Mouse (Mus musculus) forelimb bud, embryonic 11.5 days (tissue): ENCODE data around the gene S100a2.

Experiments
- DNase-seq: peaks from one replicate; pipeline ENCODE4 v3.0.0-alpha.2; 2012; ENCODE audit warnings: low read depth, low spot score

The S100a2 gene

DNA sequence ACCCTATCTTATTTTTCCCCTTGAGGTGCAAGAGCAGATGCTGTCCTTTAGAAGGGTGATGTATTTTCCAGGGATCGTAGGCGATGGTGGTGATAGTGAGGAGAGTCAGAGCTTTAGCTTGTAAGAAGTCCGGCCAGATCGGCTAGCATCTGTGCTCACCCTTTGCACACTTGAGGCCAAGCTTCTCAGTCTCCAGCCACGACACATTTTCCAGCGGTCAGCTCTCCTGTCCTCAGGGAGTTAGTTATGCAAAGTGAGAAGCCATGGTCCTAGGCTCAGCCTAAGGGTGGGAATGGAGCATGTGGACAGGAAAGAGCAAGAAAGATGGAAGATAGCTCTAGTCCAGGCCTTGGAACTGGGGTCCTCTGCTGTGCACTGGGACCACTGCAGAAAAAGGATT, 6.8 kb downstream of the S100a2 start:
- DNase-seq, result no peak

- no peak for DNase-seq
These were observed 7.7 kb downstream of the S100a2 start for GRCm38 (mm10) chr3:90597736-90598135.

DNA sequence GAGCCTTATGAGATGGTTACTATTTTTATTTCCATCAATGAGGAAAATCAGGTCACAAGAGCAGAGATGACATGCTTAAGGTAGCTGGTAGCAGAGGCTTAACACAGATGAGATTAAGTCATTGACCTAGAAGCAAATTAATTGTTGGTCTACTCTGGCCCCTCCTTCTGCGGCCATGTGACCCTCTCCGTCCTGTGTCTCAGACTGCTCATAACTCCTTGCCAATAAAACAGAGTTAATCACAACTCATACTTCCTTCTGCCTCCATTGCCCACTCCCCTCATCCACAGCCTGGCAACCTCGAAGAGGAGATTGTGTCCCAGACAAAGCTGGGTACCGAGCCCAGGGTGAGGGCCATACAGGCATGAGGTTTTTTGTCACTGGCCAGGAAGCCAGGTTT, 8.2 kb downstream of the S100a2 start:
- no peak for DNase-seq

GRCm38 (mm10) chr3:90599401-90599800, 9.4 kb downstream of the S100a2 start:
- DNase-seq, result no peak

- DNase-seq, result no peak
These were observed 10.0 kb downstream of the S100a2 start for GRCm38 (mm10) chr3:90600036-90600435.

DNA sequence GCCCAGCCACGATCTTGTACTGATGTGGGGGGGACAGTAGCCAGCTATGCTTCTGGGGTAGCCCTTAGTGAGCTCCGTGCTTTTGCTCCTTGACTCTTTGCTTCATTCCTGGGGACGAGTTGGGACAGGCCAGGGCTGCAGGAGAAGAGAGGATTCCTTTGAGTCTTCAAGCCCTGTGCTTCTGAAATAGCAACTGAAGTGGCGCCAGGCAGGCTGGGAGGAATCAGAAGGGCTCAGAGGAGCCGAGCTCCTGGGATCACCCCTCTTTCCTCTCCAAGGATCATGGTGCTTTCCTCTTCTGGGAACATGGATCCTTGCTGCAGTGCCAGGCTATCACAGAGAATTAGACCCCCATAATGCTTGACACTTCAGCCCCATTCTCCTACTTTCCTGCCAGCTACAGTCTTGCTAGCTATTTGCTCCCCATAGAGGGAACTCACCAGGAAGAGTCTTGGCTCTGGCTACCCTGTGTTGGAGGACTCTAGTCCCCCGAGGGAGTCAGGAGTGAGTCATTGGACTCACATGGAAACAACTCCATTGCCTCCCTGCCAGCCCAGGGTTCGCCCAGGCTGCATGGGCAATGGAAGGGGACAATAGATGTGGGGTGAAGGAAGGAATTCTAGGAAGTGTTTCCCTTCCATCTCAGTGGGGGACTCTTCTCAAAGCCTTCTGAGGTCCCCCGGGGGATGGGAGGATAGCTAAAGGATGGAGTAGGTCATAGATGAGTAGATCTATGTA, 10.6 kb downstream of the S100a2 start:
- DNase-seq, result no peak

DNA sequence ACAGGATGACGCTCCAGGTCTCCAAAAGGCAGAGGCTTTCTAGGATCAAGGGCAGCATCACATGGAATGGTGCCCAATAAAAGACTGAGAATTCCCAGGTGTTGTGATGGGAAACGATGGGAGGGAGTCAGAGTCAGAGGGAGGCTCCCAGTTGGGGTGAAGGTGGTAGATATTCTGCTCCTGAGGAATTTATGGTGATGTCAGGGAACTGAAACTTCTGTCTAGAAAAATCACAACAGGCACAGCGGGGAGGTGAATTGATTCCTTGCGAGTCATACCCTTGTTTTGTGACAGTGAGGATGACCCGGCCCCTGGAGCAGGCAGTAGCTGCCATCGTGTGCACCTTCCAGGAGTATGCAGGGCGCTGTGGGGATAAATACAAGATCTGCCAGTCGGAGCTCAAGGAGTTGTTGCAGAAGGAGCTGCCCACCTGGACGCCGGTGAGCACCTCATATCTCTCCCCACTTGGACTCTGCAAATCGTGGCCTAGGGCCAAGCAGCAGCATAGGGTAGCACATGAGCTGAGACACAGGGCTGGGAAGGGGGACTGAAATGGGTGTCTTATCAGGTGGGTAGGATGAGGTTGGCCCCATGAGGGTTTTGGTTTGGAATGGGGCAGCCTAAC, 11.6 kb downstream of the S100a2 start, which contains the start of gene Gm42674:
Gene Gm42674, plus strand, starts transcription at position 419 of the 625 bp plus-strand sequence.
- no peak for DNase-seq

- peak; percentile 44 for DNase-seq
These were observed 13.6 kb downstream of the S100a2 start, which contains the start of gene S100a4 for GRCm38 (mm10) chr3:90603623-90604022. S100a4 (plus strand) TSS chr3:90603771.

GRCm38 (mm10) chr3:90604416-90604815, 14.4 kb downstream of the S100a2 start:
- DNase-seq, result peak; percentile 38

DNA sequence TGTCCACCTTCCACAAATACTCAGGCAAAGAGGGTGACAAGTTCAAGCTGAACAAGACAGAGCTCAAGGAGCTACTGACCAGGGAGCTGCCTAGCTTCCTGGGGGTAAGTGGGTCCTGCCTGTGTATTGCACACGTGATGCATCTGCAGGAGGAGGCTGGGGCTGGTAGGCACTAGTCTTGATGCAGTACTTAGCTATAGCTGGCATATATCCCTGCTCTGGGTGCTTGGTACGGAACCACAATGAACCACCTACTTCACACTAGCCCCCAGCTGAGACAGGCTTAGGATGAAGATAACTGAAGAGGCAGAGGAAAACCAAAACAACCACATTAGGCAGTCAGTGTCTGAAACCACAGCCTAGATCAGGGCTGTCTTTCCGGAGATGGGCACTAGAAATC, 15.0 kb downstream of the S100a2 start:
- DNase-seq, result no peak

DNA sequence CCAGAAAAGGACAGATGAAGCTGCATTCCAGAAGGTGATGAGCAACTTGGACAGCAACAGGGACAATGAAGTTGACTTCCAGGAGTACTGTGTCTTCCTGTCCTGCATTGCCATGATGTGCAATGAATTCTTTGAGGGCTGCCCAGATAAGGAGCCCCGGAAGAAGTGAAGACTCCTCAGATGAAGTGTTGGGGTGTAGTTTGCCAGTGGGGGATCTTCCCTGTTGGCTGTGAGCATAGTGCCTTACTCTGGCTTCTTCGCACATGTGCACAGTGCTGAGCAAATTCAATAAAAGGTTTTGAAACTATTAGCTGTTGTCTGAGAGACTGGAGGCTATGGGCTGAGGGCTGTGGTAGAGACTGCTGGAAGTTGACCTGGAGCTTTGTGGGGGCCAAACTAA, 15.7 kb downstream of the S100a2 start:
- no peak for DNase-seq

GRCm38 (mm10) chr3:90606185-90606584, 16.1 kb downstream of the S100a2 start:
- DNase-seq, result peak; percentile 65

DNA sequence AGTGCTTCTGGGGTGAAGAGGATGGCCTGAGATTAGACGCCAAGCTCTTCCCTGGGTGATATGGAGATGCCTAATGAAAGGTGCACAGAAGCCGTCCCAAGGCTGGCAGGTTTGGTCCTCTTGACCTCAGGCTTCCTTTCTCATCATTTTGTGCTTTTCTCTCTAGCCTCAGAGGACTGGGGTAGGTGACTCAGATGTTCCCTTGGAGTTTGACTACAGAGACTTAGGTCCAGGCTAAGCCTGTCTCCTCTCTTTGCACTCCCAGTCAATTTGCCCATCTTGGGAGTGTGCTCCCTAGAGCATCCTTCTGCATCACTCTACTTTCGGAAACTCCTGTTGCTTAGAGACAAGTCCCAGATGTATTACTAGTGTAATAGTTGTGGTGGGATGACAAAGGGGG, 17.3 kb downstream of the S100a2 start:
- DNase-seq, result no peak

- no peak for DNase-seq
These were observed 18.2 kb downstream of the S100a2 start, which contains the start of gene S100a5 for GRCm38 (mm10) chr3:90608223-90608622. S100a5 (plus strand) TSS chr3:90608523.

GRCm38 (mm10) chr3:90609102-90609501, 19.1 kb downstream of the S100a2 start:
- DNase-seq, result no peak

- no peak for DNase-seq
These were observed 21.4 kb downstream of the S100a2 start for GRCm38 (mm10) chr3:90611494-90611893.

DNA sequence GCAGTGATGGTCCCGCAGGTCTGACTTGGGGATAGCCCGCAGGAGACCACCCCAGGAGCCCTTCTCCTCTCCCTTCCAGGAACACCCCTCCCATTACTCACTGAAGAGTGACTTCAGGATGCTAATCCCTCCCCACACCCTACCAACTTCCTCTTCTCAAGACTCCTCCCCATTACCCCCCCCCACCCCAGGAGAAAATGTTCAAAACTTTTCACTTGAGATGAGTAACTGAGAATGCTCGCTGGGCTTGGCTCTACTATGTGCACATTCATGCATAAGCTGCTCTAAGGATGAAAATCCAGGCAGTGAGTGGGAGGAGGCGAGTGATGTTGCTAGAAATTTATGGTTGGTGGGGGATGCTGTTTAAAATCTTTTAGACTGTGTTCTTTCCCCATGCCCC, 22.0 kb downstream of the S100a2 start:
- DNase-seq, result no peak

GRCm38 (mm10) chr3:90612728-90613291, 22.8 kb downstream of the S100a2 start, which contains the start of gene S100a6:
S100a6 (plus strand) TSS chr3:90612882.
- DNase-seq, result peak; percentile 72

DNA sequence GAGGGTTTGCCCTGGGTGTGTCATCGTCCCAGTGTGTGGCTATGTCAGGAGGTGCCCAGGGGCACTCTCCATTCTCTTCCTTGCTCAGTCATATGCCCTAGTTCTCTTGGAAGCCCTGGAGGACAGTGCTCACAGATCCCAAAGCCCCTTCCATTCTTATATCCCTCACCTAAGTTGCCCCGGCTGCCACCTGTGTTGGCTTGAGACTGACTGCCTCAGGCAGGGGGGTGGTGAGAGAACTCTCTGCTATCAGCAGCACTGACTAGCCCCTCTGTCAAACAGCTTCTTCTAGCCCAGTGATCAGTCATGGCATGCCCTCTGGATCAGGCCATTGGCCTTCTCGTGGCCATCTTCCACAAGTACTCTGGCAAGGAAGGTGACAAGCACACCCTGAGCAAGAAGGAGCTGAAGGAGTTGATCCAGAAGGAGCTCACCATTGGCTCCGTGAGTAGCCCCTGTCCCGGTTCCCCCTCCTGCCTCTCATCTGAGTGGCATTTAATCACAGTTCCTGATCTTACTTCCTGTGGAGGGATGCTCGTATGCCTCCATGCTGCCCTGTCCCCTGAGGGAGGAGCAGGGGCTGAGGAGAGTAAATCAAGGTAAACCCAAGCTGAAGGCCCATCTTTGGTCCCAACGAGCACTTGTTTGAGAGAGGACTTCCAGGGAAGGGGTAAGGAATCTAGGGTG, 23.6 kb downstream of the S100a2 start:
- DNase-seq, result no peak

DNA sequence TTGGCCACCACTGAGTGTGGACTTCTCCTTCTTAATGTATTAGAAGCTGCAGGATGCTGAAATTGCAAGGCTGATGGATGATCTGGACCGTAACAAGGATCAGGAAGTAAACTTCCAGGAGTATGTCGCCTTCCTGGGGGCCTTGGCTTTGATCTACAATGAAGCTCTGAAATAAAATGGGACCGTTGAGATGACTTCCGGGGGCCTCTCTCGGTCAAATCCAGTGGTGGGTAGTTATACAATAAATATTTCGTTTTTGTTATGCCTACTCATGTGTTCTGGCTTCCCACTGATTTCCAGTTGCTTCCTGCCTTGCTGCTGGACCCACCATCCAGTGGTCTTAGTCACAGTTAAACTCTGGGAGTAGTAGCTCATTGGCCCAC, 24.1 kb downstream of the S100a2 start:
- no peak for DNase-seq

- no peak for DNase-seq
These were observed 24.7 kb downstream of the S100a2 start for GRCm38 (mm10) chr3:90614611-90615251.

DNA sequence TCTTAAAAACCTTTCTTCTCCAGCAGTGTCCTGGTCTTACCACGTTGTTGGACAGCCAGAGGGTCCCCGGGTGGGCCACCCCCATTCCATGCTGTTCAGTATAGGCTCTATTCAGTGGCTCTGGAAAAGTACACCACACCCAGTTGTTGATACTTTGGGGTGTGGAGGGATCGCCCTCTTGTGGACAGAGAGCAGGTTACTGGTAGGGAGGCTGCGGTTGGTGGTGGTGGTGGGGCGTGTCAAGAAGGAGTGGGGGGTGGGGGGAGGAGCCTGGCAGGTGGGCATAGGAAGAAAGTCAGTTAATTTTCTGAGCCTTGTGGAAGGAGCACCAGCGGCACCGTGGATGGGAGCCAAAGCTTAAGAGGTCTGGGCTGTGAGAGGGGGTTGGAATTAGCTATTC, 25.4 kb downstream of the S100a2 start:
- peak; percentile 73 for DNase-seq
